Mouse (Mus musculus) forebrain, embryonic 14.5 days (tissue): ENCODE measurements around the gene Gm20388. TPM values are rescaled to one million over a fixed set of nuclear protein-coding genes. Genes with fewer than 3 reads are reported as not detected.
A peak's percentile ranks its signal among the peaks of the same experiment; 100 is the strongest.

Source experiments
- ATAC-seq: fragments of 200-750 bp; cut with Nextera tagmentation; 2 replicates; pipeline ENCODE4 v1.8.0; 2017; ENCODE audit warnings: mild to moderate bottlenecking, moderate library complexity
- DNase-seq: peaks from one replicate; pipeline ENCODE4 v3.0.0-alpha.2; 2015; ENCODE audit warnings: low spot score
- H3K27ac ChIP-seq: fragments of 300-500 bp; sonication (generic); 2 replicates; pipeline ENCODE4 v1.5.1; 2014; ENCODE audit warnings: low read depth, mild to moderate bottlenecking, control low read depth, low read length, moderate library complexity
- H3K27me3 ChIP-seq: fragments of 300-500 bp; sonication (generic); replicated peaks from 2 replicates; pipeline ENCODE4 v1.6.1; 2014; ENCODE audit warnings: low read length, control low read depth, mixed read lengths; ENCODE audit not compliant: control insufficient read depth, insufficient read depth
- H3K36me3 ChIP-seq: fragments of 300-500 bp; sonication (generic); 2 replicates; pipeline ENCODE4 v1.6.1; 2014; ENCODE audit warnings: low read length, control low read depth; ENCODE audit not compliant: control insufficient read depth, insufficient read depth
- H3K4me1 ChIP-seq: fragments of 300-500 bp; sonication (generic); 2 replicates; pipeline ENCODE4 v1.6.1; 2014; ENCODE audit warnings: antibody characterized with exemption, low read length, control low read depth; ENCODE audit not compliant: control insufficient read depth, insufficient read depth
- H3K4me2 ChIP-seq: fragments of 300-500 bp; sonication (generic); 2 replicates; pipeline ENCODE4 v1.6.1; 2014; ENCODE audit warnings: mild to moderate bottlenecking, control low read depth, low read length
- H3K4me3 ChIP-seq: fragments of 300-500 bp; sonication (generic); 2 replicates; pipeline ENCODE4 v1.5.1; 2014; ENCODE audit warnings: low read depth, low read length, control low read depth
- H3K9ac ChIP-seq: fragments of 300-500 bp; sonication (generic); 2 replicates; pipeline ENCODE4 v1.6.1; 2014; ENCODE audit warnings: mild to moderate bottlenecking, low read length, control low read depth, moderate library complexity
- H3K9me3 ChIP-seq: fragments of 300-500 bp; sonication (generic); replicated peaks from 2 replicates; pipeline ENCODE4 v1.6.1; 2016; ENCODE audit warnings: low read length, control low read depth, mixed read lengths; ENCODE audit not compliant: control insufficient read depth
- WGBS: fragments of 180-500 bp; shearing (Covaris S2); extraction: QIAGEN DNeasy Blood & Tissue Kit; methylation state at CpG from one replicate; pipeline ENCODE4 v1.1.7; 2014; 5-methylcytosine and 5-hydroxymethylcytosine counted together
- polyA plus RNA-seq: library from polyadenylated mRNA; unstranded; fragments of >200 nt; fragmentation: Nextera tagmentation; extraction: Ambion mirVana; gene quantifications from 2 replicates; pipeline ENCODE4 v1.2.1, GENCODE M21; 2014

Gene Gm20388
- polyA plus RNA-seq, 1 experiment from 2014 or later, result 7.4 TPM

GRCm38 (mm10) chr8:120998966-120999365, 1088.3 kb downstream of the Gm20388 start:
- Histone ChIP-seq H3K4me2 (no peak overlapping the region), H3K36me3 (no peaks in the 10 kb centered on the region), H3K9ac (no peak overlapping the region), H3K27me3 (no peaks in the 10 kb centered on the region), H3K27ac (no peak overlapping the region), H3K9me3 (no peaks in the 10 kb centered on the region), H3K4me3 (no peak overlapping the region), H3K4me1 (no peaks in the 10 kb centered on the region)
- DNase-seq (no peak), ATAC-seq (no peak)
- WGBS, result 88% methylated on average over 14 of the region's 14 CpGs

- WGBS, result 78% methylated on average over 12 of the region's 12 CpGs
- Histone ChIP-seq H3K36me3 (no peaks in the 10 kb centered on the region), H3K27me3 (no peaks in the 10 kb centered on the region), H3K9me3 (0 out of 2 replicates have a peak, but pooled peaks cover 3% of the 10 kb centered on the region), H3K4me3 (no peak overlapping the region), H3K27ac (no peak overlapping the region), H3K9ac (no peak overlapping the region), H3K4me2 (no peak overlapping the region), H3K4me1 (no peaks in the 10 kb centered on the region)
- ATAC-seq (no peak), DNase-seq (no peak)
Measured at GRCm38 (mm10) chr8:121001951-121002350, 1091.3 kb downstream of the Gm20388 start.

- 48% methylated on average over 17 of the region's 17 CpGs for WGBS
- Histone ChIP-seq H3K4me1 (no peaks in the 10 kb centered on the region), H3K4me2 (no peak overlapping the region), H3K9ac (no peak overlapping the region), H3K27me3 (no peaks in the 10 kb centered on the region), H3K9me3 (0 out of 2 replicates have a peak, but pooled peaks cover 3% of the 10 kb centered on the region), H3K36me3 (no peaks in the 10 kb centered on the region), H3K27ac (no peak overlapping the region), H3K4me3 (no peak overlapping the region)
- no peak for ATAC-seq
- DNase-seq, result peak; percentile 54
Measured at GRCm38 (mm10) chr8:121002871-121003539, 1092.4 kb downstream of the Gm20388 start.

GRCm38 (mm10) chr8:121003639-121004038, 1093.0 kb downstream of the Gm20388 start:
- no peak overlapping the region for H3K4me2 ChIP-seq
- H3K27ac ChIP-seq, result no peak overlapping the region
- DNase-seq, result no peak
- H3K4me3 ChIP-seq, result no peak overlapping the region
- no peaks in the 10 kb centered on the region for H3K36me3 ChIP-seq
- 0 out of 2 replicates have a peak, but pooled peaks cover 3% of the 10 kb centered on the region for H3K9me3 ChIP-seq
- WGBS, result 60% methylated on average over 2 of the region's 2 CpGs
- no peaks in the 10 kb centered on the region for H3K4me1 ChIP-seq
- no peak for ATAC-seq
- no peaks in the 10 kb centered on the region for H3K27me3 ChIP-seq
- no peak overlapping the region for H3K9ac ChIP-seq

- no peak overlapping the region for H3K27ac ChIP-seq
- H3K4me3 ChIP-seq, result no peak overlapping the region
- no peaks in the 10 kb centered on the region for H3K9me3 ChIP-seq
- no peak for ATAC-seq
- 57% methylated on average over 6 of the region's 6 CpGs for WGBS
- H3K4me2 ChIP-seq, result no peak overlapping the region
- DNase-seq, result no peak
- H3K9ac ChIP-seq, result no peak overlapping the region
- no peaks in the 10 kb centered on the region for H3K27me3 ChIP-seq
- no peaks in the 10 kb centered on the region for H3K36me3 ChIP-seq
- no peaks in the 10 kb centered on the region for H3K4me1 ChIP-seq
Measured at GRCm38 (mm10) chr8:121013318-121013717, 1102.7 kb downstream of the Gm20388 start.

- H3K27me3 ChIP-seq, result no peaks in the 10 kb centered on the region
- H3K36me3 ChIP-seq, result no peaks in the 10 kb centered on the region
- no peak overlapping the region for H3K27ac ChIP-seq
- DNase-seq (no peak), ATAC-seq (no peak)
- no peaks in the 10 kb centered on the region for H3K4me1 ChIP-seq
- H3K9me3 ChIP-seq, result no peaks in the 10 kb centered on the region
- WGBS, result 90% methylated on average over 17 of the region's 17 CpGs
- H3K4me3 ChIP-seq, result no peak overlapping the region
- no peak overlapping the region for H3K4me2 ChIP-seq
- no peak overlapping the region for H3K9ac ChIP-seq
Measured at GRCm38 (mm10) chr8:121016621-121017020, 1106.0 kb downstream of the Gm20388 start.

- H3K4me3 ChIP-seq, result no peak overlapping the region
- 80% methylated on average over 10 of the region's 10 CpGs for WGBS
- H3K27me3 ChIP-seq, result no peaks in the 10 kb centered on the region
- DNase-seq, result no peak
- H3K36me3 ChIP-seq, result no peaks in the 10 kb centered on the region
- no peak overlapping the region for H3K9ac ChIP-seq
- no peaks in the 10 kb centered on the region for H3K4me1 ChIP-seq
- no peak overlapping the region for H3K4me2 ChIP-seq
- no peak overlapping the region for H3K27ac ChIP-seq
- no peaks in the 10 kb centered on the region for H3K9me3 ChIP-seq
- ATAC-seq, result no peak
Measured at GRCm38 (mm10) chr8:121018236-121018635, 1107.6 kb downstream of the Gm20388 start.

- Histone ChIP-seq H3K9ac (no peak overlapping the region), H3K27ac (no peak overlapping the region), H3K4me3 (no peak overlapping the region), H3K36me3 (no peaks in the 10 kb centered on the region), H3K9me3 (no peaks in the 10 kb centered on the region), H3K4me2 (no peak overlapping the region), H3K4me1 (no peaks in the 10 kb centered on the region), H3K27me3 (no peaks in the 10 kb centered on the region)
- DNase-seq (no peak), ATAC-seq (no peak)
- 47% methylated on average over 12 of the region's 12 CpGs for WGBS
Measured at GRCm38 (mm10) chr8:121021488-121021887, 1110.8 kb downstream of the Gm20388 start.

- Histone ChIP-seq H3K9ac (no peak overlapping the region), H3K27ac (no peak overlapping the region), H3K4me2 (no peak overlapping the region), H3K9me3 (no peaks in the 10 kb centered on the region), H3K27me3 (no peaks in the 10 kb centered on the region), H3K4me1 (no peaks in the 10 kb centered on the region), H3K4me3 (no peak overlapping the region), H3K36me3 (no peaks in the 10 kb centered on the region)
- DNase-seq (no peak), ATAC-seq (no peak)
- WGBS, result 87% methylated on average over 4 of the region's 4 CpGs
Measured at GRCm38 (mm10) chr8:121023003-121023402, 1112.4 kb downstream of the Gm20388 start.
